Mouse (Mus musculus) myocyte (in vitro differentiated cells): Measurements from ENCODE around the gene Mrpl14.

ENCODE experiments used
- MYOD1 ChIP-seq, 3 experiments: IDR thresholded peaks; one replicate each; pipeline ENCODE4 v1.6.1; 2011; ENCODE audit warnings: control low read depth in 2 of 3, low read depth in 2 of 3, mild to moderate bottlenecking in 2 of 3, moderate library complexity in 1 of 3; ENCODE audit not compliant: insufficient read length in 2 of 3, control insufficient read depth in 1 of 3
- POLR2A ChIP-seq: IDR thresholded peaks from one replicate; pipeline ENCODE4 v1.6.1; 2011; ENCODE audit warnings: low read depth, mild to moderate bottlenecking, control low read depth, moderate library complexity; ENCODE audit not compliant: insufficient read length
- TCF12 ChIP-seq: IDR thresholded peaks from one replicate; pipeline ENCODE4 v1.6.1; 2011; ENCODE audit warnings: mild to moderate bottlenecking, control low read depth; ENCODE audit not compliant: poor library complexity, insufficient read depth, severe bottlenecking

DNA sequence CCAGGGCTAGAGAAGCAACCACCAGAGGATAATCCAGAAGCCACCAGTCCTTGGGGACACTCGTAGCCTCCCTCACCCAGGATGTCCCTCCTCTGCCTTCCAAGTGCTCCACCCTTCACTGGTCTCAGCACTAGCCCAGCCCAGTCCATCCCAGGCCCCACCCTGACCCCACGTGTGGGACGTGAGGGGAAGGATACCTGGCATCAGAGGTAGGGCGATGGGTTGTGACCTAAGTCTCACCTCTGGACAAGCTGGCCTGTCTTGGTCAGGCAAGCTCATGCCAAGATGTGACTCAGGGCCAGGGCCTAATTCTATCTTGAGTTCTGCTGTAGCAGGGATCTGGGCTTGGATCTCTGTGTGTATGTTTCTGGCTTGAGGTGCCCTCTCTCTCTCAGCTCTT is 48.8 kb downstream of the Mrpl14 start:
- TF ChIP-seq MYOD1 (IDR thresholded peaks at IDR 0.05; ENCODE audit: control insufficient read depth in 1 of 3, insufficient read length in 2 of 3, low read depth in 2 of 3) (no peak), TCF12 (no peak), POLR2A (no peak)
